Mouse (Mus musculus) E14TG2a.4 (cell line): Measurements from ENCODE around the gene Dcakd.

Experiments
- CTCF ChIP-seq: conservative IDR thresholded peaks from 2 replicates; pipeline ENCODE4 v1.5.1; 2014; ENCODE audit warnings: low read length
- NANOG ChIP-seq: IDR thresholded peaks from 2 replicates; pipeline ENCODE4 v1.6.1; 2014; ENCODE audit warnings: borderline replicate concordance, low read length, mixed read lengths
- POU5F1 ChIP-seq: IDR thresholded peaks from 2 replicates; pipeline ENCODE4 v1.6.1; 2014; ENCODE audit warnings: low read length, borderline replicate concordance

- no peak for TF ChIP-seq CTCF
- TF ChIP-seq NANOG: no peak
- no peak for TF ChIP-seq POU5F1
These were observed 38.3 kb upstream of the Dcakd start for GRCm38 (mm10) chr11:103066191-103067050.
